Mouse (Mus musculus) liver, embryonic 14.5 days (tissue): ENCODE data around the gene Cux1. TPM values are rescaled to one million over a fixed set of nuclear protein-coding genes. Genes with fewer than 3 reads are reported as not detected.

ENCODE experiments used
- ATAC-seq: fragments of 200-750 bp; cut with Nextera tagmentation; 2 replicates; pipeline ENCODE4 v1.8.0; 2017; ENCODE audit warnings: moderate number of reproducible peaks, mild to moderate bottlenecking, moderate library complexity; ENCODE audit not compliant: insufficient read depth
- DNase-seq, 3 experiments: peaks; one replicate each; pipeline ENCODE4 v3.0.0-alpha.2; 2012 to 2013; ENCODE audit warnings: low read depth in 3 of 3, low spot score in 3 of 3
- H3K27ac ChIP-seq: fragments of 300-500 bp; sonication (generic); 2 replicates; pipeline ENCODE4 v1.5.1; 2014; ENCODE audit warnings: moderate library complexity, mild to moderate bottlenecking, control low read depth, inconsistent platforms
- H3K27me3 ChIP-seq: fragments of 300-500 bp; sonication (generic); 2 replicates; pipeline ENCODE4 v1.6.1; 2014; ENCODE audit warnings: mild to moderate bottlenecking, low read length, moderate library complexity; ENCODE audit not compliant: control insufficient read depth, insufficient read depth
- H3K36me3 ChIP-seq: fragments of 300-500 bp; sonication (generic); replicated peaks from 2 replicates; pipeline ENCODE4 v1.6.1; 2014; ENCODE audit warnings: low read depth; ENCODE audit not compliant: control insufficient read depth, insufficient read depth
- H3K4me1 ChIP-seq, 2 experiments: fragments of 200-500 bp in 1 of 2; fragments of 300-500 bp in 1 of 2; sonication (generic) in 1 of 2; replicated peaks; 2 replicates each; pipeline ENCODE4 v1.6.1; 2012 to 2014; ENCODE audit warnings: antibody characterized with exemption in 1 of 2, inconsistent platforms in 1 of 2, low read length in 1 of 2; ENCODE audit not compliant: control insufficient read depth in 2 of 2, insufficient read depth in 2 of 2
- H3K4me2 ChIP-seq: fragments of 300-500 bp; sonication (generic); 2 replicates; pipeline ENCODE4 v1.6.1; 2014; ENCODE audit warnings: low read depth, mild to moderate bottlenecking, control low read depth, moderate library complexity
- H3K4me3 ChIP-seq, 2 experiments: fragments of 200-500 bp in 1 of 2; fragments of 300-500 bp in 1 of 2; sonication (generic) in 1 of 2; 2 replicates each; pipeline ENCODE4 v1.5.1; 2012 to 2014; ENCODE audit warnings: low read depth in 2 of 2, low read length in 2 of 2, mild to moderate bottlenecking in 2 of 2, control low read depth in 1 of 2, inconsistent platforms in 1 of 2, moderate library complexity in 1 of 2; ENCODE audit not compliant: insufficient read depth in 1 of 2
- H3K9ac ChIP-seq: fragments of 300-500 bp; sonication (generic); replicated peaks from 2 replicates; pipeline ENCODE4 v1.6.1; 2014; ENCODE audit warnings: mild to moderate bottlenecking, control low read depth, moderate library complexity
- H3K9me3 ChIP-seq: fragments of 300-500 bp; sonication (generic); 2 replicates; pipeline ENCODE4 v1.6.1; 2016; ENCODE audit warnings: low read length, mixed read lengths; ENCODE audit not compliant: control insufficient read depth
- CTCF ChIP-seq: IDR thresholded peaks from 2 replicates; pipeline ENCODE4 v1.5.1; 2016; ENCODE audit warnings: antibody characterized with exemption, low read depth, control low read depth
- EP300 ChIP-seq: IDR thresholded peaks from 2 replicates; pipeline ENCODE4 v1.6.1; 2016; ENCODE audit warnings: antibody characterized with exemption, low read depth
- WGBS: fragments of 180-500 bp; shearing (Covaris S2); extraction: QIAGEN DNeasy Blood & Tissue Kit; methylation state at CpG from one replicate; pipeline ENCODE4 v1.1.7; 2014; ENCODE audit not compliant: insufficient replicate concordance; 5-methylcytosine and 5-hydroxymethylcytosine counted together
- polyA plus RNA-seq, 2 experiments: library from polyadenylated mRNA; depleted of rRNA in 1 of 2; stranded (reverse) in 1 of 2; unstranded in 1 of 2; fragments of >200 nt; fragmentation: Nextera tagmentation in 1 of 2; extraction: Ambion mirVana in 1 of 2; gene quantifications; 2 replicates each; pipeline versions ENCODE4 v1.2.1 to v1.2.3; 2012 to 2014

Cux1 gene
- polyA plus RNA-seq (2012; rRNA removed) (7.8 and 9.0 TPM in 2 replicates), polyA plus RNA-seq (2014; fragmentation: Nextera tagmentation; extraction: Ambion mirVana) (12.4 and 13.9 TPM in 2 replicates)

- WGBS = under 1% methylated on average over 70 of the region's 103 CpGs
- ATAC-seq (peak; percentile 89), DNase-seq (peak; percentile 67 to 72 (median 68))
- Histone ChIP-seq H3K27ac (no peak within 1 kb of the TSS; the same call in 1 of the 2 replicates), H3K9me3 (no peaks in the 10 kb centered on the region), H3K9ac (peak within 1 kb of the TSS; percentile 75), H3K4me3 (peak within 1 kb of the TSS; percentile 92 to 93), H3K27me3 (peaks cover 33% of the 10 kb centered on the region), H3K36me3 (no peaks in the 10 kb centered on the region), H3K4me2 (peak within 1 kb of the TSS; percentile 99), H3K4me1 (peaks cover 6 to 11% of the 10 kb centered on the region in 2 experiments; a peak in 3 of 4 replicates)
- TF ChIP-seq EP300 (no peak), CTCF (peak; percentile 36)
Measured at GRCm38 (mm10) chr5:136567176-136568025, at the start of gene Cux1. TSS of gene Cux1 (minus strand) at chr5:136567490.

DNA sequence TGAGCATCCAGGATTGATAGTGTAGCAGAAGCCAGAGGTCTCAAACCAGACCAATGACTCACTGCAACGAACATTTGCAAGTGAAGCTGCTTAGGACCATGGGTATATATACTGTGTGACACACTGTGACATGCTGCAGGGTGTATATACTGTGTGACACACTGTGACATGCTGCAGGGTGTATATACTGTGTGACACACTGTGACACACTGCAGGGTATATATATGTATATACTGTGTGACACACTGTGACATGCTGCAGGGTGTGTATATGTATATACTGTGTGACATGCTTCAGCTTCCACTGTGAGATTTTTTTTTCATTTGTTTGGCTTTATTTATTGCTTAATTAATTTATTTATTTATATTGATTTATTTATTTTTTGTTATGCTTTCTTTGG lies 45.1 kb upstream of the Cux1 start:
- Histone ChIP-seq H3K36me3 (no peaks in the 10 kb centered on the region), H3K9ac (no peak overlapping the region), H3K4me3 (no peak overlapping the region), H3K4me2 (no peak overlapping the region), H3K4me1 (no peaks in the 10 kb centered on the region), H3K27ac (no peak overlapping the region), H3K27me3 (no peaks in the 10 kb centered on the region), H3K9me3 (no peaks in the 10 kb centered on the region)
- no peak for DNase-seq
- WGBS = 46% methylated on average over 1 of the region's 1 CpGs
- no peak for TF ChIP-seq CTCF
- TF ChIP-seq EP300 = no peak
- no peak for ATAC-seq

- no peaks in the 10 kb centered on the region for H3K9me3 ChIP-seq
- H3K27me3 ChIP-seq = no peaks in the 10 kb centered on the region
- TF ChIP-seq EP300 = no peak
- no peak for TF ChIP-seq CTCF
- DNase-seq (no peak), ATAC-seq (no peak)
- H3K4me3 ChIP-seq = no peak overlapping the region
- H3K4me2 ChIP-seq = no peak overlapping the region
- no peak overlapping the region for H3K27ac ChIP-seq
- no peak overlapping the region for H3K9ac ChIP-seq
- 66% methylated on average over 6 of the region's 6 CpGs for WGBS
- H3K4me1 ChIP-seq = no peaks in the 10 kb centered on the region
- H3K36me3 ChIP-seq = no peaks in the 10 kb centered on the region
Measured at GRCm38 (mm10) chr5:136608814-136609434, 41.6 kb upstream of the Cux1 start.

DNA sequence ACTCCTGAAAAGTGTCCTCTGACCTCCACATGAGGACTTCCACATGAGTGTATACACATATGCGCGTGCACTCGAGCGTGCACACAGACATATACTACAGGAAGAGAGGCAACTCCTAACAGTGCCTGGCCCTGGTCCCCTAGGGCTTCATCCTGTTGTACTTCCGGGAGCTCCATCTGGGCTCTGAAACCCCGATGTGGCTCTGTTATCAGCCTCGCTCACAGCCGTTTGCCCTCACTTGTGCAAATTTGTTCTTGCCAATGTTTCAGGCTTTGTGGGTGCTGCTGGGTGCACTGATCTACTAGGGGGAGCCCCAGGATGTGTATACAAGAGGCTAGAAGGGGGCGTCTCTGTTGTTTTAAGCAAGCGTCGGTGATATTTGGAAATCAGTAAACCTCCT lies 37.9 kb upstream of the Cux1 start:
- Histone ChIP-seq H3K4me2 (no peak overlapping the region), H3K27ac (no peak overlapping the region), H3K9ac (no peak overlapping the region), H3K4me1 (no peaks in the 10 kb centered on the region), H3K36me3 (no peaks in the 10 kb centered on the region), H3K27me3 (no peaks in the 10 kb centered on the region), H3K4me3 (no peak overlapping the region), H3K9me3 (no peaks in the 10 kb centered on the region)
- no peak for TF ChIP-seq EP300
- no peak for TF ChIP-seq CTCF
- ATAC-seq (no peak), DNase-seq (no peak)
- WGBS = 50% methylated on average over 11 of the region's 11 CpGs
